Mouse (Mus musculus): ENCODE measurements around the gene Pde9a.

Gene Pde9a

DNA sequence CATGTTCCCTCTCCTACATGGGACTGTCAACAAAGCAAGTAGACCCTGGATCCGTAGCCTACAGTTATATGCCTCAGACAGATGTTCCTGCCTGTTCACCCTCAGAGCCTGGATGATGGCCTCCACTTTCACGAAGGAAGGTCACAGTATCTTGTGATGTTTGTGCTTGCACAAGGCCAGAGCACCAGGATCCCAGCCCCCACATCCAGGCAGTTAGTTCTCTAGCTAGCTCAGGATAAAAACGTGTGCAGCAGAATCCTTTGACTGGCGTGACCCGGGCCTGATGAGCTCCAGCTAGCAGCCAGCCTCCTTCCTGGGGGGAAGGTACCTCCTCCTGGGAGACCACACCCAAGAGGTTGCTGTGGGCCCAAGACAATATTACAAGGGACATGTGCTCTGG lies 82.5 kb downstream of the Pde9a start:
- no peak for DNase-seq (ENCODE audit: low spot score in 2 of 2)

DNA sequence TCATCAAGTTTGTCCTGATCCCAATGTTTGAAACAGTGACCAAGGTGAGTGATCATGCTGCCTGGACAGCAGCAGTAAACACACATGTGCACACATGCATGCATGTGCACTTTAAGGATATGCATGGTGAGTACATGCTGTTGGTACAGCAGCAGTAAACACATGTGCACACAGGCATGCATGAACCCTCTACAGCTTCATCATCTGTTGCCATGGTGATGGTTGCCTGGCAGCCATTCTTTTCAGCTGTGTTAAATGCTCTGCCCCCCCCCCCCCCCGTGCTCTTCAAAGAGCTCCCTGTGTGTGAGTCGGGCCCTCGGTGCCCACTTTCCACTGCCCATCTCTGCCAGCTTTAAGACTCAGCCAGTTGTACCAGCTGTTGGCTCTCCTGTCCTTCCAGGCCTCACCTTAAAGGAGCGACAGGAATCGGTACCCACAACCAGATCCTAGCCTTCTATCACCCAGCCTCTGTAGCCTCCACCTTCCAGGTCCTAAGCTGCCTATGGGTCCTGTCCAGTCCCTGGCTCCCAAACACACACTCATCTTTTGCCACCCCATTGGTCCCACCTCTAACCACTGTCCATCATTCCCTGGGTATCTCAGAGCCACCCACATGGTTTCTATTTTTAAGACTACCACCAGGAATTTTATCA lies 84.9 kb downstream of the Pde9a start:
- no peak for DNase-seq (ENCODE audit: low spot score in 2 of 2)

GRCm38 (mm10) chr17:31474388-31474787 lies 88.4 kb downstream of the Pde9a start:
- no peak for DNase-seq (ENCODE audit: low spot score in 2 of 2)

GRCm38 (mm10) chr17:31478606-31479005 lies 92.6 kb downstream of the Pde9a start:
- DNase-seq (ENCODE audit: low spot score in 2 of 2) = no peak

GRCm38 (mm10) chr17:31479108-31479844 lies 93.3 kb downstream of the Pde9a start:
- no peak for DNase-seq (ENCODE audit: low spot score in 2 of 2)

DNA sequence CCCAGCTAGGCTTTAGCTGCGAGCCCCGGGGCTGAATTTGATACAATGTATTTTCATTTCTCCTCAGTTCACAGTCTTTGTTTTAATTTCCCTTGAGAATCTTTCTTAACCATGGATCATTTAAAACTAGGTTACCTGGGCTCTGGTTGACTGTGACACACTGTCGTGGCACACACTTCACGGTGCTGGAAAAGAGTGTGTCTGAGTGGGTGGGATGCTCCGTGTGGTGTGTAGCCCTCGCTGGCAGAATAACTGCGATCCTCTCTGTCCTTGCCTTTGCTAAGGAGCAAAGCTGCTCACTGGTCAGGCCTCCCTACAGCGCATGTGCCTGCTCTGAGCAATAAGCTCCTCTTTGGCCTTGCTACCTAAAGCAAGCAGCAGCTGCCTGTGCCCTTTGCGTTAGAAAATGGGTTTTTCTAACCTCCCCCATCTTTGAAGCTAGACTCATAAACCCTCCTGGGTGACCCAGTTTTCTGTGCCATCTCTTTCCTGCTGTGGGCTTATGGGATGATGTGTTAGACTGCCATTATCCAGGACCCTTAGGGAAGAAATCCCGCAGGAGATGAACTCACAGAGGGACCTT lies 100.7 kb downstream of the Pde9a start:
- no peak for DNase-seq (ENCODE audit: low spot score in 2 of 2)

- DNase-seq (ENCODE audit: low spot score in 2 of 2) = no peak
Measured at GRCm38 (mm10) chr17:31487433-31488060, 101.5 kb downstream of the Pde9a start.

GRCm38 (mm10) chr17:31491355-31491754 lies 105.3 kb downstream of the Pde9a start:
- DNase-seq (ENCODE audit: low spot score in 2 of 2) = no peak

GRCm38 (mm10) chr17:31492416-31492815 lies 106.4 kb downstream of the Pde9a start:
- DNase-seq (ENCODE audit: low spot score in 2 of 2) = peak; percentile 82 to 84

GRCm38 (mm10) chr17:31494989-31495388 lies 109.0 kb downstream of the Pde9a start:
- no peak for DNase-seq (ENCODE audit: low spot score in 2 of 2)

- no peak for DNase-seq (ENCODE audit: low spot score in 2 of 2)
Measured at GRCm38 (mm10) chr17:31497726-31498125, 111.7 kb downstream of the Pde9a start.

DNA sequence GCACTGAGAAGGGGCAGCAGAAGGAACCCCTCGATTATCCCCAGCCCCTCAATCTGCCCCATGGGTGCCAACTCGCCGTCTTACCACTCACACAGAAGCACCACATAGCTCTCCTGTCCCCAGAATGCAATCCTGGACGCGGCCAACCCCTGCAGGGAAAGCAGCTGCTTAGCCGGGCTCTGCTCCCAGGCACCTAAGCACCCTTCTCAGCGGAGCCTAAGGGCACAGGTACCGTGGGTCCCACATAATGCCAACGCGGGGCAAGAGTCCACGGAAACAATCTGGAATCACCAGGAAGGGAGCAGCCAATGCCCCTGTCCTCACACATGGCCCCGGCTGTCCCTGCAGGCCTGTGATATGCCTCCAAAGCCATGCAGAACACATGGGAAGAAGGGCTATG lies 113.7 kb downstream of the Pde9a start:
- DNase-seq (ENCODE audit: low spot score in 2 of 2) = no peak

- DNase-seq (ENCODE audit: low spot score in 2 of 2) = no peak
Measured at GRCm38 (mm10) chr17:31500416-31500815, 114.4 kb downstream of the Pde9a start.

DNA sequence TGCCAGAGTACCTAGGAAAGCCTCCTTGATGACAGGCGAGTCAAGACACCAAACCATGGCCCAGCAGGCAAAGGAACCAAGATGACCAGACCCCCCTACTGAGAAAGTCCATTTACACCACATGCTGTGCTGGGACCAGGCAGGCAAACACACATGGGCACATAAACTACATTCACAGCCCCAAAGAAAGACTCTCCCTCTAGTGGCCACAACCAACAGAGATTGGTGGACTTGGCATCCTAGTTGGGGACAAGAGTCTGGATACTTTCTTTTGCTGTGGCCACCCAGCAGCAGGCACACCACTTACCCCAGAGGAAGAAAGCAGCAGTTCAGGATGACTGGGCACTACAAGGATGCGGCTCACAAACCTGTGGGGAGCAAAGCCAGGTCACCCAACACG lies 114.9 kb downstream of the Pde9a start:
- no peak for DNase-seq (ENCODE audit: low spot score in 2 of 2)

GRCm38 (mm10) chr17:31502261-31502927 lies 116.4 kb downstream of the Pde9a start:
- DNase-seq (ENCODE audit: low spot score in 2 of 2) = no peak

- DNase-seq (ENCODE audit: low spot score in 2 of 2) = no peak
Measured at GRCm38 (mm10) chr17:31503337-31503736, 117.3 kb downstream of the Pde9a start.

GRCm38 (mm10) chr17:31503936-31504335 lies 117.9 kb downstream of the Pde9a start:
- no peak for DNase-seq (ENCODE audit: low spot score in 2 of 2)

- DNase-seq (ENCODE audit: low spot score in 2 of 2) = no peak
Measured at GRCm38 (mm10) chr17:31505013-31505412, 119.0 kb downstream of the Pde9a start.

DNA sequence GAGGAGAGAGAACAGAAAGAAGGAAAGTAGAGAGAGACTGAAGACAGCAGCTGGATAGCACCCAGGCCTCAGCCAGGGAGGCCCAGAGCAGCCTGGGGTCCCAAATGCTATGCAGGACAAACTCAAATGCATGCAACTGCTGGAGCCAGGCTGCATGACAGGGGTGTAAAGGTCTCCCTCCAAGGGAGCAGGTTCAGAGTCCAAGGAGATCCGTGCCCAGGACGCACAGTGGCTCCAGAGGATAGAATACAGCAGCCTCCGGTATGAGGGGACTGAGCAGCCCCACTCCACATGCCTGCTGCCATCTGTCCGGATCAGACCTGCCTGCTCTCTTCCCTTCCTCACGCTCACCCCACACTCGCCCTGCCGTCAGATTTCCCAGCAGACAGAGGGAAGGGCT lies 120.3 kb downstream of the Pde9a start:
- DNase-seq (ENCODE audit: low spot score in 2 of 2) = no peak

- DNase-seq (ENCODE audit: low spot score in 2 of 2) = no peak
Measured at GRCm38 (mm10) chr17:31510944-31511343, 124.9 kb downstream of the Pde9a start.

DNA sequence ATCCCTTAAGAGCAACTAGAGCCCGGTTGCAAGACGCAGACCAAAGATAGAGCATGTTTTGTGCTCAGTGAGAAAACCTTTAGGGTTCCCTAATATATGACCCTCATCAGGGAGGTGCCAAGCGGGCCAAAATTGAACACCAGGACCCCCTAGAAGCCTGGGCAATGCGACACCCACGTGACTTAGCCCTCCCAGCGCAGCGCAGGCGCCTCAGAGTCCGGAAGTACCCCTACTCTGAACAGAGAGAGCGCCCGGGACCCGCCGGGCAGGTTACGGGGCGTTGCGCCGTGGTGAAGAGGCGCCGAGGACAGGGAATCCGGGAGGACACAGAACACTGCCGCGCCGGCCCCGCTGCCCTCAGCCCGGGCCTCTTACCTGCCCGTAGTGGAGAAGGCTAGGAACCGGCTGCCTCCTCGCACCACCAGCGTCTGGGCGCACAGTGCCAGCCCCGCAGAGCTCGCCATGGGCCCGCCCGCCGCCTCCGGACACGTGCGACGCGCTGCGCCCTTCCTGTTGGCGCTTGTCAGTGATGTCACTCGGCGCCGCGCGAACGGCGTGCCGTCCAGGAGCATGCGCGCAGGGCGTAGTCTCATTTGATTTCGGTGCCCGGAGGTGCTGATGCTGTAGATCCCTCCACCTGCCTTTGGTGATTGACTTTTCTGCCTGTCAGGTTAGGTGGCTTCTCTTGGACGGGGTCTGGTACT lies 125.9 kb downstream of the Pde9a start:
- peak; percentile 88 for DNase-seq (ENCODE audit: low spot score in 2 of 2)

Measured in right cerebral cortex, adult 2 months (tissue).